Mouse (Mus musculus) MEL (cell line): Measurements from ENCODE around the gene Slit1. TPM values are rescaled to one million over a fixed set of nuclear protein-coding genes. Genes with fewer than 3 reads are reported as not detected.

ENCODE experiments used
- DNase-seq: peaks from one replicate; pipeline ENCODE4 v3.0.0; 2011; ENCODE audit warnings: low read depth, low spot score
- H3K27ac ChIP-seq: 2 replicates; pipeline ENCODE4 v1.5.1; 2012; ENCODE audit warnings: low read depth, mild to moderate bottlenecking, control low read depth, low read length, moderate library complexity; ENCODE audit not compliant: control insufficient read depth
- H3K27me3 ChIP-seq, 2 experiments: fragments of 150-350 bp in 1 of 2; sonication (generic) in 1 of 2; 2 replicates each; pipeline ENCODE4 v1.6.1; 2012; ENCODE audit warnings: low read length in 2 of 2, mild to moderate bottlenecking in 2 of 2, improper control_type of control experiment in 1 of 2, moderate library complexity in 1 of 2; ENCODE audit not compliant: insufficient read depth in 2 of 2, control insufficient read depth in 1 of 2
- H3K36me3 ChIP-seq, 2 experiments: 2 replicates each; pipeline ENCODE4 v1.6.1; 2012 to 2014; ENCODE audit warnings: low read length in 2 of 2, improper control_type of control experiment in 1 of 2, inconsistent platforms in 1 of 2, mild to moderate bottlenecking in 1 of 2; ENCODE audit not compliant: insufficient read depth in 2 of 2, control insufficient read depth in 1 of 2
- H3K4me1 ChIP-seq, 2 experiments: fragments of 150-350 bp in 1 of 2; sonication (generic) in 1 of 2; 2 replicates each; pipeline ENCODE4 v1.6.1; 2012; ENCODE audit warnings: low read length in 2 of 2, improper control_type of control experiment in 1 of 2, mild to moderate bottlenecking in 1 of 2; ENCODE audit not compliant: insufficient read depth in 2 of 2, control insufficient read depth in 1 of 2
- H3K4me3 ChIP-seq, 2 experiments: fragments of 150-350 bp in 1 of 2; sonication (generic) in 1 of 2; 2 replicates each; pipeline ENCODE4 v1.5.1; 2012; ENCODE audit warnings: low read depth in 2 of 2, low read length in 2 of 2, mild to moderate bottlenecking in 2 of 2, moderate library complexity in 2 of 2, control low read depth in 1 of 2, improper control_type of control experiment in 1 of 2; ENCODE audit not compliant: control insufficient read depth in 1 of 2, insufficient read depth in 1 of 2
- H3K79me2 ChIP-seq: 2 replicates; pipeline ENCODE4 v1.6.1; 2012; ENCODE audit warnings: mild to moderate bottlenecking, low read length, moderate library complexity; ENCODE audit not compliant: control insufficient read depth, poor library complexity, insufficient read depth
- H3K9ac ChIP-seq: 2 replicates; pipeline ENCODE4 v1.6.1; 2012; ENCODE audit warnings: low read depth, mild to moderate bottlenecking, control low read depth, low read length, moderate library complexity; ENCODE audit not compliant: control insufficient read depth, poor library complexity, severe bottlenecking
- H3K9me3 ChIP-seq: fragments of 150-350 bp; sonication (generic); replicated peaks from 2 replicates; pipeline ENCODE4 v1.6.1; 2012; ENCODE audit warnings: mild to moderate bottlenecking, low read length, improper control_type of control experiment, moderate library complexity; ENCODE audit not compliant: insufficient read depth
- BHLHE40 ChIP-seq: IDR thresholded peaks from 2 replicates; pipeline ENCODE4 v1.6.1; 2012; ENCODE audit warnings: low read depth, mild to moderate bottlenecking, inconsistent platforms, low read length, improper control_type of control experiment, borderline replicate concordance
- CHD1 ChIP-seq: IDR thresholded peaks from 2 replicates; pipeline ENCODE4 v1.6.1; 2012; ENCODE audit warnings: low read depth, mild to moderate bottlenecking, inconsistent platforms, low read length, improper control_type of control experiment
- CTCF ChIP-seq, 3 experiments: IDR thresholded peaks in 2 of 3; conservative IDR thresholded peaks in 1 of 3; 2 replicates each; pipeline ENCODE4 v1.5.1; 2011 to 2012; ENCODE audit warnings: low read length in 3 of 3, low read depth in 2 of 3, mild to moderate bottlenecking in 2 of 3, improper control_type of control experiment in 1 of 3, inconsistent platforms in 1 of 3, mixed read lengths in 1 of 3, moderate library complexity in 1 of 3; ENCODE audit not compliant: control insufficient read depth in 1 of 3, insufficient read depth in 1 of 3, poor library complexity in 1 of 3, severe bottlenecking in 1 of 3
- ELF1 ChIP-seq: IDR thresholded peaks from 2 replicates; pipeline ENCODE4 v1.6.1; 2014; ENCODE audit warnings: low read depth, mild to moderate bottlenecking, inconsistent platforms, low read length, improper control_type of control experiment, moderate library complexity
- EP300 ChIP-seq, 2 experiments: IDR thresholded peaks; 2 replicates each; pipeline ENCODE4 v1.6.1; 2011; ENCODE audit warnings: improper control_type of control experiment in 2 of 2, low read length in 2 of 2, low read depth in 1 of 2, mild to moderate bottlenecking in 1 of 2
- ETS1 ChIP-seq: IDR thresholded peaks from 2 replicates; pipeline ENCODE4 v1.6.1; 2012; ENCODE audit warnings: low read depth, mild to moderate bottlenecking, inconsistent platforms, low read length, improper control_type of control experiment, moderate library complexity
- GATA1 ChIP-seq: IDR thresholded peaks from 2 replicates; pipeline ENCODE4 v1.6.1; 2011; ENCODE audit warnings: low read depth, low read length, improper control_type of control experiment
- HCFC1 ChIP-seq: IDR thresholded peaks from 2 replicates; pipeline ENCODE4 v1.6.1; 2012; ENCODE audit warnings: low read depth, mild to moderate bottlenecking, inconsistent platforms, low read length, improper control_type of control experiment, moderate library complexity
- JUND ChIP-seq: IDR thresholded peaks from 2 replicates; pipeline ENCODE4 v1.6.1; 2011; ENCODE audit warnings: low read depth, mild to moderate bottlenecking, improper control_type of control experiment, low read length
- MAZ ChIP-seq: IDR thresholded peaks from 2 replicates; pipeline ENCODE4 v1.6.1; 2012; ENCODE audit warnings: low read depth, mild to moderate bottlenecking, inconsistent platforms, low read length, improper control_type of control experiment
- MEF2A ChIP-seq: IDR thresholded peaks from 2 replicates; pipeline ENCODE4 v1.6.1; 2014; ENCODE audit warnings: low read depth, mild to moderate bottlenecking, inconsistent platforms, low read length, improper control_type of control experiment; ENCODE audit not compliant: poor library complexity, insufficient replicate concordance, severe bottlenecking; ENCODE audit errors: extremely low read depth
- MXI1 ChIP-seq: IDR thresholded peaks from 2 replicates; pipeline ENCODE4 v1.6.1; 2011; ENCODE audit warnings: mild to moderate bottlenecking, low read depth, low read length, improper control_type of control experiment
- NELFE ChIP-seq: IDR thresholded peaks from 2 replicates; pipeline ENCODE4 v1.6.1; 2011; ENCODE audit warnings: low read depth, low read length, improper control_type of control experiment
- NRF1 ChIP-seq: IDR thresholded peaks from 2 replicates; pipeline ENCODE4 v1.6.1; 2014; ENCODE audit warnings: low read depth, mild to moderate bottlenecking, inconsistent platforms, low read length, improper control_type of control experiment, moderate library complexity; ENCODE audit not compliant: poor library complexity, insufficient read depth, severe bottlenecking
- RAD21 ChIP-seq: IDR thresholded peaks from 2 replicates; pipeline ENCODE4 v1.6.1; 2011; ENCODE audit warnings: mild to moderate bottlenecking, low read depth, low read length, improper control_type of control experiment
- SMC3 ChIP-seq: IDR thresholded peaks from 2 replicates; pipeline ENCODE4 v1.6.1; 2011; ENCODE audit warnings: low read depth, low read length, improper control_type of control experiment
- TAL1 ChIP-seq: IDR thresholded peaks from 2 replicates; pipeline ENCODE4 v1.6.1; 2012; ENCODE audit warnings: mild to moderate bottlenecking, inconsistent platforms, low read length, moderate library complexity, mixed read lengths
- TCF12 ChIP-seq: IDR thresholded peaks from 2 replicates; pipeline ENCODE4 v1.6.1; 2014; ENCODE audit warnings: low read depth, mild to moderate bottlenecking, inconsistent platforms, low read length, improper control_type of control experiment, moderate library complexity
- UBTF ChIP-seq: IDR thresholded peaks from 2 replicates; pipeline ENCODE4 v1.6.1; 2012; ENCODE audit warnings: low read depth, mild to moderate bottlenecking, inconsistent platforms, low read length, improper control_type of control experiment, moderate library complexity, borderline replicate concordance; ENCODE audit not compliant: insufficient read depth
- USF1 ChIP-seq: IDR thresholded peaks from 2 replicates; pipeline ENCODE4 v1.6.1; 2014; ENCODE audit warnings: low read depth, mild to moderate bottlenecking, inconsistent platforms, low read length, improper control_type of control experiment, moderate library complexity
- ZC3H11A ChIP-seq: IDR thresholded peaks from 2 replicates; pipeline ENCODE4 v1.6.1; 2012; ENCODE audit warnings: low read depth, mild to moderate bottlenecking, inconsistent platforms, low read length, improper control_type of control experiment
- ZNF384 ChIP-seq: IDR thresholded peaks from 2 replicates; pipeline ENCODE4 v1.6.1; 2012; ENCODE audit warnings: low read depth, mild to moderate bottlenecking, inconsistent platforms, low read length, improper control_type of control experiment
- polyA plus RNA-seq, 2 experiments: library from polyadenylated mRNA; stranded (reverse) in 1 of 2; unstranded in 1 of 2; fragments of >175 nt in 1 of 2; fragments of >200 nt in 1 of 2; gene quantifications; 2 replicates each; pipeline versions ENCODE4 v1.2.1 to v1.2.4; 2012; ENCODE audit warnings: low replicate concordance in 2 of 2, low read depth in 1 of 2; ENCODE audit not compliant: insufficient read length in 2 of 2, insufficient read depth in 1 of 2, missing spikeins in 1 of 2
- total RNA-seq: library from RNA; depleted of rRNA; stranded (reverse); fragments of 300-350 nt; gene quantifications from 2 replicates; pipeline ENCODE4 v1.2.3, GENCODE M21; 2012

Gene Slit1
- total and polyA plus RNA-seq, 3 experiments = 0.04 TPM; not detected in 1

- H3K27me3 ChIP-seq = peaks cover 11 to 14% of the 10 kb centered on the region in 2 experiments; a peak in 3 of 4 replicates
- H3K79me2 ChIP-seq = no peaks in the 10 kb centered on the region
- no peak overlapping the region for H3K9ac ChIP-seq
- TF ChIP-seq TAL1 (no peak), JUND (no peak), ZNF384 (no peak), HCFC1 (no peak), MXI1 (no peak), RAD21 (no peak), ETS1 (no peak), UBTF (no peak), BHLHE40 (no peak)
- no peak overlapping the region for H3K27ac ChIP-seq
- DNase-seq = no peak
- H3K4me3 ChIP-seq = no peak overlapping the region
- H3K9me3 ChIP-seq = no peaks in the 10 kb centered on the region
- no peaks in the 10 kb centered on the region for H3K36me3 ChIP-seq
- peaks cover 0 to 3% of the 10 kb centered on the region in 2 experiments; a peak in 1 of 4 replicates for H3K4me1 ChIP-seq
These were observed 8.8 kb downstream of the Slit1 start for GRCm38 (mm10) chr19:41734685-41735084.

- Histone ChIP-seq H3K9ac (no peak overlapping the region), H3K79me2 (no peaks in the 10 kb centered on the region), H3K36me3 (no peaks in the 10 kb centered on the region), H3K4me3 (no peak overlapping the region; a peak in 1 of 4 replicates), H3K9me3 (no peaks in the 10 kb centered on the region), H3K27me3 (peaks cover 0 to 2% of the 10 kb centered on the region in 2 experiments; a peak in 1 of 4 replicates), H3K4me1 (peaks cover 0 to 3% of the 10 kb centered on the region in 2 experiments; a peak in 2 of 4 replicates), H3K27ac (no peak overlapping the region)
- DNase-seq = no peak
- TF ChIP-seq MAZ (no peak), ELF1 (no peak), NRF1 (no peak), TAL1 (no peak), USF1 (no peak), HCFC1 (no peak), ZNF384 (no peak), NELFE (no peak), SMC3 (no peak), MEF2A (no peak), EP300 (IDR thresholded peaks at IDR 0.05; ENCODE audit: low read depth in 1 of 2, low read length in 2 of 2) (no peak), GATA1 (no peak), MXI1 (no peak), ZC3H11A (no peak), CHD1 (no peak), CTCF (IDR thresholded peaks at IDR 0.05 in 2 of 3, conservative IDR thresholded peaks at IDR 0.05 in 1 of 3; ENCODE audit: control insufficient read depth in 1 of 3, insufficient read depth in 1 of 3, low read depth in 2 of 3, low read length in 3 of 3, poor library complexity in 1 of 3, severe bottlenecking in 1 of 3) (no peak), UBTF (no peak), TCF12 (no peak), ETS1 (no peak)
These were observed 18.0 kb downstream of the Slit1 start for GRCm38 (mm10) chr19:41725491-41725890.
